Mouse (Mus musculus): ENCODE measurements at regions not wholly inside any gene's neighbourhood (a gene's known extent, or its start where the extent isn't known, plus 50 kb on each side); places are given as distances from the start of the nearest gene placed in this dataset.

DNA sequence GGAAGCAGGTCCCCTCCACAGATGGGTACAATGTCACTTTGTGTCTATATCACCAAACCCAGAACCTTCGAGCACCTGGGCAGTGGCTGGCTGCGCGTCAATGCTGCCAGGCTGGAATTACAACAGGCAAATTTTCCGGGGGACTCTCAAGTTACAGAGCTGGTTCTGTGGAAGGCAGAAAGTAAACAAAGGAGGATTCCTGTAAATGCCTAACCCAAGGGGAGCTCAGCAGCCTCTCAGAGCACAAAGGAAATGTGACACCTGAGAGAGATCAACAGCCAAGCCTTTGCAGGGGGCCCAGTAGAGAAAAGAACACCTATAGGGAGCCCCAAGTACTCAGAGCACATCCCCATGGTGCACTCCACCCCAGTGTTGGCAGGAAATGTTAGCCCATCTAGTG is 70.7 kb downstream of the Setd4 start:
- H3K4me2 ChIP-seq (ENCODE audit: low read depth, low read length, poor library complexity, severe bottlenecking): no peak overlapping the region
- DNase-seq (ENCODE audit: low spot score) (no peak), ATAC-seq (ENCODE audit: low FRiP score) (no peak)
- H3K9ac ChIP-seq (replicated peaks; ENCODE audit: low read length, poor library complexity, severe bottlenecking): no peak overlapping the region
- H3K27ac ChIP-seq (ENCODE audit: low read depth, low read length): no peak overlapping the region
- no peaks in the 10 kb centered on the region for H3K4me1 ChIP-seq (ENCODE audit: insufficient read depth, low read length)
- no peak for TF ChIP-seq CTCF (IDR thresholded peaks at IDR 0.05)
- no peaks in the 10 kb centered on the region for H3K9me3 ChIP-seq (ENCODE audit: low read length)
- 24% methylated on average over 4 of the region's 4 CpGs for WGBS
- H3K4me3 ChIP-seq (ENCODE audit: low read depth, low read length): no peak overlapping the region
- no peaks in the 10 kb centered on the region for H3K36me3 ChIP-seq (ENCODE audit: insufficient read depth, low read length)
- no peaks in the 10 kb centered on the region for H3K27me3 ChIP-seq (ENCODE audit: insufficient read depth, low read length)

DNA sequence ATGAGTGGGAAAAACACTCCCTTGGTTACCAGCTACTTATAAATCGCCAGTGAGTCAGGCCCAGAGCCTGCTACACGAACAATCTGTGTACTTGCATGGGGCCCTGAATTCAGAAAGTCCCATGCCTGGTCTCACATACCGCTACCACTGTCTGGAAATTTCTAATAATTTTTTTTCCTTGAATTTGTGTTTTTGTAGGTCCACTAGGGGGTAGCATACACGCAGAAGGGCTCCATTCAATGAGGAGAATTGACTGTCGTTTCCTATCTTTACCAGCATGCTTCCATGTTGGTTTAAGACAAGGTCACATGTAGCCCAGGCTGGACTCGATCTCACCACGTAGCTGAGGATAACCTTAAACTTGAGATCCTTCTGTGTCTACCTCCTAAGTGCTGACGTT is 71.9 kb downstream of the Setd4 start:
- no peak overlapping the region for H3K27ac ChIP-seq (ENCODE audit: low read depth, low read length)
- no peak for DNase-seq (ENCODE audit: low spot score)
- H3K9me3 ChIP-seq (ENCODE audit: low read length): no peaks in the 10 kb centered on the region
- peak; percentile 20; the same call in 1 of the 2 replicates for TF ChIP-seq CTCF (IDR thresholded peaks at IDR 0.05)
- H3K9ac ChIP-seq (replicated peaks; ENCODE audit: low read length, poor library complexity, severe bottlenecking): no peak overlapping the region
- no peaks in the 10 kb centered on the region for H3K4me1 ChIP-seq (ENCODE audit: insufficient read depth, low read length)
- WGBS: 83% methylated on average over 8 of the region's 8 CpGs
- no peak overlapping the region for H3K4me3 ChIP-seq (ENCODE audit: low read depth, low read length)
- H3K4me2 ChIP-seq (ENCODE audit: low read depth, low read length, poor library complexity, severe bottlenecking): no peak overlapping the region
- no peaks in the 10 kb centered on the region for H3K27me3 ChIP-seq (ENCODE audit: insufficient read depth, low read length)
- no peaks in the 10 kb centered on the region for H3K36me3 ChIP-seq (ENCODE audit: insufficient read depth, low read length)
- no peak for ATAC-seq (ENCODE audit: low FRiP score)

DNA sequence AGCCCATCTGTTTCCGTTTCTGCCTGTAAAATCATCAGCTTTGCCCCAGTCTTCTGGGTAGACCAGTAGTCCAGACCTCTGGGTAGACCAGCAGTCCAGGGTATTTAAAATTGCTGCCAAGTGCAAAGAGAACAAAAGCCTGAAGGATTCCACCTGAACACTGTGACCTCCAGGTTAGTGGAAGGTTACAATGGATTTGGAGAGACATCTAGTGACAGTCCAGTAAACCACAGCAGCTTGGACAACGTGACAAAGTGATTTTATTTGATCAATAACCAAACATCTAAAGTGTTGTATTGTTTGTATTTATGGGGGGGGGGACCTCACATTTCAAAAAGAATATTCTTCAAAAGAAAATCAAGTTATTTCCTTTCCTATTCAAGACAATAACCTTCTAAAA is 81.4 kb downstream of the Setd4 start:
- WGBS: 67% methylated on average over 2 of the region's 2 CpGs
- Histone ChIP-seq H3K4me3 (ENCODE audit: low read depth, low read length) (no peak overlapping the region), H3K4me2 (ENCODE audit: low read depth, low read length, poor library complexity, severe bottlenecking) (no peak overlapping the region), H3K4me1 (ENCODE audit: insufficient read depth, low read length) (no peaks in the 10 kb centered on the region), H3K27ac (ENCODE audit: low read depth, low read length) (no peak overlapping the region), H3K9ac (replicated peaks; ENCODE audit: low read length, poor library complexity, severe bottlenecking) (no peak overlapping the region), H3K27me3 (ENCODE audit: insufficient read depth, low read length) (no peaks in the 10 kb centered on the region), H3K36me3 (ENCODE audit: insufficient read depth, low read length) (no peaks in the 10 kb centered on the region), H3K9me3 (ENCODE audit: low read length) (no peaks in the 10 kb centered on the region)
- no peak for DNase-seq (ENCODE audit: low spot score)
- no peak for ATAC-seq (ENCODE audit: low FRiP score)
- TF ChIP-seq CTCF (IDR thresholded peaks at IDR 0.05): peak; percentile 57

DNA sequence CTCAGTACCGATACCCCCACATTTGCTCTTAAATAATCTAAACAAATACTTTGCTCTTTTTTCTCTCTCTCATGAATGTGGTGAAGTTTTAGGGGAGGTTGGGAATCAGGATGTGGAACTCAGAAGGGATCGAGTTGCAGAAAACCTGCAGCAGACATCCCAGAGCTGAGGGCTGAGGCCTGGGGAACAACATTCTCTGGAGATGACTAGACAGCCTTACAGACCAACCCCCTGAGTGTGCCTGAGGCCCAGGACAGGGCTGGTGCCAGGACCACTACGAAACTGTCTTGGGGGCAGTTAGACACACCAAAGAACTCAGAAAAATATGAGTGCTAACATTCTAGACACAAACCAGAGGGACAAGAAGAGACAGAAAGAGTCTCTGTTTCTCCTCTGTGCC is 83.4 kb downstream of the Setd4 start:
- 89% methylated on average over 3 of the region's 3 CpGs for WGBS
- H3K9ac ChIP-seq (replicated peaks; ENCODE audit: low read length, poor library complexity, severe bottlenecking): no peak overlapping the region
- H3K27me3 ChIP-seq (ENCODE audit: insufficient read depth, low read length): no peaks in the 10 kb centered on the region
- no peak overlapping the region for H3K4me2 ChIP-seq (ENCODE audit: low read depth, low read length, poor library complexity, severe bottlenecking)
- no peak for DNase-seq (ENCODE audit: low spot score)
- no peak overlapping the region for H3K4me3 ChIP-seq (ENCODE audit: low read depth, low read length)
- H3K4me1 ChIP-seq (ENCODE audit: insufficient read depth, low read length): no peaks in the 10 kb centered on the region
- H3K36me3 ChIP-seq (ENCODE audit: insufficient read depth, low read length): no peaks in the 10 kb centered on the region
- H3K27ac ChIP-seq (ENCODE audit: low read depth, low read length): no peak overlapping the region
- no peak for TF ChIP-seq CTCF (IDR thresholded peaks at IDR 0.05)
- no peak for ATAC-seq (ENCODE audit: low FRiP score)
- no peaks in the 10 kb centered on the region for H3K9me3 ChIP-seq (ENCODE audit: low read length)

DNA sequence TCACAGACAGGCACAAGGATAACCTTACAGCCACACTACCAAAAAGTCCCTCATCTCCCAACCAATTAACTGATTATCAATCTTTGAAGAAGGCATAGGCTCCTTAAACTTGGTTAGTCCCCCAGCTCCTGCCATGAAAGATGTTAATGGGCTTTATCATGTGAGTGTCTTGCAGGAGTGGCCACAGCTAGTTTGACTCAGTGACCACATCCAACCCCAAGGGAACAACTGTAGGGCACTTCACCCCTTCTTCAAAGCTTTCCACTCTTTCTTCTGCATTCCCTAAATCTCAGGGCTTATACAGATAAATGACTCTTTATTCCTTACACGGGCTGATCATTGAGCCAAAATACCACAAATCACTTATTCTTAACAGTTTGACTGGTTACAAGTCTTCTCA is 85.2 kb downstream of the Setd4 start:
- no peak overlapping the region for H3K4me2 ChIP-seq (ENCODE audit: low read depth, low read length, poor library complexity, severe bottlenecking)
- no peak overlapping the region for H3K9ac ChIP-seq (replicated peaks; ENCODE audit: low read length, poor library complexity, severe bottlenecking)
- H3K4me3 ChIP-seq (ENCODE audit: low read depth, low read length): no peak overlapping the region
- no peak for DNase-seq (ENCODE audit: low spot score)
- ATAC-seq (ENCODE audit: low FRiP score): no peak
- H3K4me1 ChIP-seq (ENCODE audit: insufficient read depth, low read length): no peaks in the 10 kb centered on the region
- WGBS: 97% methylated on average over 1 of the region's 1 CpGs
- no peaks in the 10 kb centered on the region for H3K9me3 ChIP-seq (ENCODE audit: low read length)
- no peaks in the 10 kb centered on the region for H3K36me3 ChIP-seq (ENCODE audit: insufficient read depth, low read length)
- TF ChIP-seq CTCF (IDR thresholded peaks at IDR 0.05): no peak
- no peak overlapping the region for H3K27ac ChIP-seq (ENCODE audit: low read depth, low read length)
- no peaks in the 10 kb centered on the region for H3K27me3 ChIP-seq (ENCODE audit: insufficient read depth, low read length)

DNA sequence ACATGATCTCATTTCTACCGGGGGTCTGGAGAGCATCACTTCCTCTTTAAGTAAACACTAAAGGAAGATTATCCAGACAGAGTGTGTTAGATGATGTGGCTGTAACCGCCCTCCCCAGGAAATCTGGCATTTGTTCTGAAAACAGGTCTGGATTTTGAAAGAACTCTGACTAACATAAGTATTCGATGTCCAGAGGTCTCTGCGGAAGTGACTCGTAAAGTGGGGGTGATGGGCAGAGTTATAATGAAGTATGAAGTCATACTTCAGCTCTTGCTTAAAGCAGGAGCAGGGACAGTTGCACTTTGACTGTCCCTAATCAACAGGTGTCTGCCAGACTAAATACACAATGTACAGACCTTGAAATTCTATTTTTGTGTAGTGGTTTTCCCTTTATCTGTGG is 87.1 kb downstream of the Setd4 start:
- Histone ChIP-seq H3K4me3 (ENCODE audit: low read depth, low read length) (no peak overlapping the region), H3K4me2 (ENCODE audit: low read depth, low read length, poor library complexity, severe bottlenecking) (no peak overlapping the region), H3K9me3 (ENCODE audit: low read length) (no peaks in the 10 kb centered on the region), H3K27ac (ENCODE audit: low read depth, low read length) (no peak overlapping the region), H3K4me1 (ENCODE audit: insufficient read depth, low read length) (no peaks in the 10 kb centered on the region), H3K9ac (replicated peaks; ENCODE audit: low read length, poor library complexity, severe bottlenecking) (no peak overlapping the region), H3K36me3 (ENCODE audit: insufficient read depth, low read length) (no peaks in the 10 kb centered on the region), H3K27me3 (ENCODE audit: insufficient read depth, low read length) (no peaks in the 10 kb centered on the region)
- no peak for DNase-seq (ENCODE audit: low spot score)
- no peak for ATAC-seq (ENCODE audit: low FRiP score)
- WGBS: 85% methylated on average over 5 of the region's 5 CpGs
- no peak for TF ChIP-seq CTCF (IDR thresholded peaks at IDR 0.05)
